Mouse (Mus musculus) limb, embryonic 11.5 days (tissue): Measurements from ENCODE around the gene Rnf215. TPM values are rescaled to one million over a fixed set of nuclear protein-coding genes. Genes with fewer than 3 reads are reported as not detected.

ENCODE experiments used
- ATAC-seq: fragments of 200-750 bp; cut with Nextera tagmentation; 2 replicates; pipeline ENCODE4 v1.8.0; 2017; ENCODE audit warnings: low read depth; ENCODE audit not compliant: insufficient number of reproducible peaks, low FRiP score, low TSS enrichment
- DNase-seq: peaks from one replicate; pipeline ENCODE4 v3.0.0-alpha.2; 2015; ENCODE audit warnings: low spot score
- H3K27ac ChIP-seq: fragments of 300-500 bp; sonication (generic); replicated peaks from 2 replicates; pipeline ENCODE4 v1.5.1; 2014; ENCODE audit warnings: low read depth, mild to moderate bottlenecking, low read length
- H3K27me3 ChIP-seq: fragments of 300-500 bp; sonication (generic); 2 replicates; pipeline ENCODE4 v1.6.1; 2014; ENCODE audit warnings: mild to moderate bottlenecking, low read length, mixed read lengths; ENCODE audit not compliant: control insufficient read depth, insufficient read depth
- H3K36me3 ChIP-seq: fragments of 300-500 bp; sonication (generic); 2 replicates; pipeline ENCODE4 v1.6.1; 2014; ENCODE audit warnings: mild to moderate bottlenecking, low read length, moderate library complexity, mixed read lengths; ENCODE audit not compliant: control insufficient read depth, insufficient read depth
- H3K4me1 ChIP-seq: fragments of 300-500 bp; sonication (generic); 2 replicates; pipeline ENCODE4 v1.6.1; 2014; ENCODE audit warnings: low read length, mixed read lengths; ENCODE audit not compliant: control insufficient read depth, insufficient read depth
- H3K4me2 ChIP-seq: fragments of 300-500 bp; sonication (generic); 2 replicates; pipeline ENCODE4 v1.6.1; 2014; ENCODE audit warnings: low read depth, mild to moderate bottlenecking, moderate library complexity; ENCODE audit not compliant: severe bottlenecking
- H3K4me3 ChIP-seq: fragments of 300-500 bp; sonication (generic); 2 replicates; pipeline ENCODE4 v1.5.1; 2014; ENCODE audit warnings: low read depth, low read length
- H3K9ac ChIP-seq: fragments of 300-500 bp; sonication (generic); 2 replicates; pipeline ENCODE4 v1.6.1; 2014; ENCODE audit warnings: mild to moderate bottlenecking, low read length
- H3K9me3 ChIP-seq: fragments of 300-500 bp; sonication (generic); 2 replicates; pipeline ENCODE4 v1.6.1; 2016; ENCODE audit warnings: low read length; ENCODE audit not compliant: control insufficient read depth
- WGBS: fragments of 180-500 bp; shearing (Covaris S2); extraction: QIAGEN DNeasy Blood & Tissue Kit; methylation state at CpG from one replicate; pipeline ENCODE4 v1.1.7; 2014; 5-methylcytosine and 5-hydroxymethylcytosine counted together
- polyA plus RNA-seq: library from polyadenylated mRNA; unstranded; fragments of >200 nt; fragmentation: Nextera tagmentation; extraction: Ambion mirVana; gene quantifications from 2 replicates; pipeline ENCODE4 v1.2.1, GENCODE M21; 2014

Gene Rnf215
- polyA plus RNA-seq, 1 experiment from 2014 or later = 24.3 TPM

- no peak for DNase-seq
- H3K27ac ChIP-seq = no peak overlapping the region
- no peaks in the 10 kb centered on the region for H3K4me1 ChIP-seq
- H3K9ac ChIP-seq = no peak overlapping the region
- no peak overlapping the region for H3K4me2 ChIP-seq
- H3K9me3 ChIP-seq = no peaks in the 10 kb centered on the region
- 88% methylated on average over 21 of the region's 21 CpGs for WGBS
- peaks cover 10% of the 10 kb centered on the region; the same call in 1 of the 2 replicates for H3K36me3 ChIP-seq
- no peak for ATAC-seq
- no peak overlapping the region for H3K4me3 ChIP-seq
- H3K27me3 ChIP-seq = no peaks in the 10 kb centered on the region
Observed at GRCm38 (mm10) chr11:4143281-4144062, 8.5 kb downstream of the Rnf215 start.

GRCm38 (mm10) chr11:4146381-4146780 lies 11.4 kb downstream of the Rnf215 start:
- no peak for ATAC-seq

GRCm38 (mm10) chr11:4147098-4147497 lies 12.1 kb downstream of the Rnf215 start:
- no peak for DNase-seq
- Histone ChIP-seq H3K9ac (no peak overlapping the region), H3K27ac (no peak overlapping the region), H3K4me1 (no peaks in the 10 kb centered on the region), H3K4me3 (no peak overlapping the region), H3K4me2 (no peak overlapping the region), H3K27me3 (no peaks in the 10 kb centered on the region), H3K36me3 (peaks cover 4% of the 10 kb centered on the region; the same call in 1 of the 2 replicates), H3K9me3 (no peaks in the 10 kb centered on the region)
- ATAC-seq = no peak
- WGBS = 84% methylated on average over 10 of the region's 10 CpGs

More at GRCm38 (mm10) chr11:4146381-4146780, 11.4 kb downstream of the Rnf215 start:
- 79% methylated on average over 6 of the region's 6 CpGs for WGBS
- Histone ChIP-seq H3K9me3 (no peaks in the 10 kb centered on the region), H3K27ac (no peak overlapping the region), H3K27me3 (no peaks in the 10 kb centered on the region), H3K36me3 (peaks cover 7% of the 10 kb centered on the region; the same call in 1 of the 2 replicates), H3K4me2 (no peak overlapping the region), H3K4me3 (no peak overlapping the region), H3K9ac (no peak overlapping the region), H3K4me1 (no peaks in the 10 kb centered on the region)
- no peak for DNase-seq

- Histone ChIP-seq H3K4me1 (no peaks in the 10 kb centered on the region), H3K27ac (no peak overlapping the region), H3K9me3 (no peaks in the 10 kb centered on the region), H3K27me3 (no peaks in the 10 kb centered on the region), H3K36me3 (no peaks in the 10 kb centered on the region; the same call in 1 of the 2 replicates), H3K4me3 (no peak overlapping the region), H3K4me2 (no peak overlapping the region), H3K9ac (no peak overlapping the region)
- no peak for DNase-seq
- no peak for ATAC-seq
- 90% methylated on average over 5 of the region's 5 CpGs for WGBS
Observed at GRCm38 (mm10) chr11:4148120-4148519, 13.1 kb downstream of the Rnf215 start.

GRCm38 (mm10) chr11:4148536-4149156 lies 13.6 kb downstream of the Rnf215 start:
- H3K4me1 ChIP-seq = no peaks in the 10 kb centered on the region
- H3K36me3 ChIP-seq = no peaks in the 10 kb centered on the region; the same call in 1 of the 2 replicates
- DNase-seq (no peak), ATAC-seq (no peak)
- WGBS = 81% methylated on average over 9 of the region's 9 CpGs
- no peak overlapping the region for H3K4me2 ChIP-seq
- no peaks in the 10 kb centered on the region for H3K9me3 ChIP-seq
- H3K4me3 ChIP-seq = no peak overlapping the region
- H3K27me3 ChIP-seq = no peaks in the 10 kb centered on the region
- no peak overlapping the region for H3K27ac ChIP-seq
- H3K9ac ChIP-seq = no peak overlapping the region

- no peaks in the 10 kb centered on the region for H3K9me3 ChIP-seq
- H3K9ac ChIP-seq = no peak overlapping the region
- ATAC-seq (no peak), DNase-seq (no peak)
- H3K36me3 ChIP-seq = no peaks in the 10 kb centered on the region; the same call in 1 of the 2 replicates
- H3K4me2 ChIP-seq = no peak overlapping the region
- no peak overlapping the region for H3K4me3 ChIP-seq
- no peaks in the 10 kb centered on the region for H3K27me3 ChIP-seq
- no peaks in the 10 kb centered on the region for H3K4me1 ChIP-seq
- 92% methylated on average over 6 of the region's 6 CpGs for WGBS
- no peak overlapping the region for H3K27ac ChIP-seq
Observed at GRCm38 (mm10) chr11:4149886-4150285, 14.9 kb downstream of the Rnf215 start.

GRCm38 (mm10) chr11:4153694-4154093 lies 18.7 kb downstream of the Rnf215 start:
- ATAC-seq (no peak), DNase-seq (no peak)
- Histone ChIP-seq H3K27me3 (no peaks in the 10 kb centered on the region), H3K4me1 (no peaks in the 10 kb centered on the region), H3K9me3 (no peaks in the 10 kb centered on the region), H3K36me3 (no peaks in the 10 kb centered on the region), H3K4me3 (no peak overlapping the region), H3K9ac (no peak overlapping the region), H3K27ac (no peak overlapping the region), H3K4me2 (no peak overlapping the region)
- whole genome bisulfite sequencing = 92% methylated on average over 7 of the region's 7 CpGs

- no peak overlapping the region for H3K4me2 ChIP-seq
- no peaks in the 10 kb centered on the region for H3K36me3 ChIP-seq
- no peaks in the 10 kb centered on the region for H3K27me3 ChIP-seq
- DNase-seq = no peak
- ATAC-seq = no peak
- no peak overlapping the region for H3K4me3 ChIP-seq
- H3K9ac ChIP-seq = no peak overlapping the region
- peaks cover 6% of the 10 kb centered on the region; the same call in 1 of the 2 replicates for H3K4me1 ChIP-seq
- no peak overlapping the region for H3K27ac ChIP-seq
- 66% methylated on average over 5 of the region's 5 CpGs for WGBS
- no peaks in the 10 kb centered on the region for H3K9me3 ChIP-seq
Observed at GRCm38 (mm10) chr11:4155641-4156040, 20.6 kb downstream of the Rnf215 start.
